Mouse (Mus musculus) neural tube, embryonic 14.5 days (tissue): ENCODE data around the gene Nudt22. TPM values are rescaled to one million over a fixed set of nuclear protein-coding genes. Genes with fewer than 3 reads are reported as not detected.

Experiments
- ATAC-seq: fragments of 200-750 bp; cut with Nextera tagmentation; 2 replicates; pipeline ENCODE4 v1.8.0; 2017; ENCODE audit warnings: low read depth, mild to moderate bottlenecking, moderate TSS enrichment, moderate library complexity
- H3K27ac ChIP-seq: fragments of 300-500 bp; sonication (generic); 2 replicates; pipeline ENCODE4 v1.5.1; 2014; ENCODE audit warnings: low read depth, mild to moderate bottlenecking, control low read depth, low read length, moderate library complexity, mixed read lengths
- H3K27me3 ChIP-seq: fragments of 300-500 bp; sonication (generic); 2 replicates; pipeline ENCODE4 v1.6.1; 2014; ENCODE audit warnings: low read length; ENCODE audit not compliant: control insufficient read depth, insufficient read depth
- H3K36me3 ChIP-seq: fragments of 300-500 bp; sonication (generic); 2 replicates; pipeline ENCODE4 v1.6.1; 2014; ENCODE audit warnings: low read length, mixed read lengths; ENCODE audit not compliant: control insufficient read depth, insufficient read depth
- H3K4me1 ChIP-seq: fragments of 300-500 bp; sonication (generic); 2 replicates; pipeline ENCODE4 v1.6.1; 2014; ENCODE audit warnings: low read length; ENCODE audit not compliant: control insufficient read depth, insufficient read depth
- H3K4me2 ChIP-seq: fragments of 300-500 bp; sonication (generic); 2 replicates; pipeline ENCODE4 v1.6.1; 2014; ENCODE audit warnings: mild to moderate bottlenecking, low read depth, low read length, control low read depth
- H3K4me3 ChIP-seq: fragments of 300-500 bp; sonication (generic); 2 replicates; pipeline ENCODE4 v1.5.1; 2014; ENCODE audit warnings: low read depth, low read length, control low read depth, mixed read lengths
- H3K9ac ChIP-seq: fragments of 300-500 bp; sonication (generic); replicated peaks from 2 replicates; pipeline ENCODE4 v1.6.1; 2014; ENCODE audit warnings: low read depth, mild to moderate bottlenecking, control low read depth, low read length, mixed read lengths
- H3K9me3 ChIP-seq: fragments of 300-500 bp; sonication (generic); 2 replicates; pipeline ENCODE4 v1.6.1; 2016; ENCODE audit warnings: low read length; ENCODE audit not compliant: control insufficient read depth
- WGBS: fragments of 180-500 bp; shearing (Covaris S2); extraction: QIAGEN DNeasy Blood & Tissue Kit; methylation state at CpG from one replicate; pipeline ENCODE4 v1.1.7; 2014; 5-methylcytosine and 5-hydroxymethylcytosine counted together
- polyA plus RNA-seq: library from polyadenylated mRNA; unstranded; fragments of >200 nt; fragmentation: Nextera tagmentation; extraction: Ambion mirVana; gene quantifications from 2 replicates; pipeline ENCODE4 v1.2.1, GENCODE M21; 2014

Gene Nudt22
- polyA plus RNA-seq, 1 experiment from 2014 or later = 22.6 TPM

DNA sequence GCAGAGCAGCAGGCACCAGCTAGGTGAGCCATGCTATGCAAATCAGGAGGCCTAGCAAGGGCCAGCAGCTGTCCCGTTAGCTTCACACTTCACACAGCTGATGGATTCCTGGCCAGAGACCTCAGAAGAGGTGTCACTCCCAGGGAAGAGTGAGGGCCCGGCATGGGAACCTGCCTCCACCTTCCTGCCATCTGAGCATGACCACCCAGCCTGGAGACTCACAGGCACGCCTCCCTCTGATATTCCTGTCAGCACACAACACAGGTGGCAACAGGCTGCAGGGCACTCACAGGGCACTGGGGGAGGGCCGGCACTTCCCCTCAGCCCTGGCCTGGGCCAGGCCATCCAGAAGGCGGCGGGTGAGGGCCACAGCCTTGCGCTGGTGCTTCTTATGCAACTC, 40.5 kb downstream of the Nudt22 start:
- Histone ChIP-seq H3K36me3 (peaks cover 8% of the 10 kb centered on the region; the same call in 1 of the 2 replicates), H3K27ac (no peak overlapping the region), H3K4me2 (no peak overlapping the region), H3K9ac (no peak overlapping the region), H3K4me1 (peaks cover 3% of the 10 kb centered on the region; the same call in 1 of the 2 replicates), H3K4me3 (no peak overlapping the region), H3K27me3 (no peaks in the 10 kb centered on the region), H3K9me3 (no peaks in the 10 kb centered on the region)
- no peak for ATAC-seq
- WGBS = 84% methylated on average over 7 of the region's 7 CpGs

DNA sequence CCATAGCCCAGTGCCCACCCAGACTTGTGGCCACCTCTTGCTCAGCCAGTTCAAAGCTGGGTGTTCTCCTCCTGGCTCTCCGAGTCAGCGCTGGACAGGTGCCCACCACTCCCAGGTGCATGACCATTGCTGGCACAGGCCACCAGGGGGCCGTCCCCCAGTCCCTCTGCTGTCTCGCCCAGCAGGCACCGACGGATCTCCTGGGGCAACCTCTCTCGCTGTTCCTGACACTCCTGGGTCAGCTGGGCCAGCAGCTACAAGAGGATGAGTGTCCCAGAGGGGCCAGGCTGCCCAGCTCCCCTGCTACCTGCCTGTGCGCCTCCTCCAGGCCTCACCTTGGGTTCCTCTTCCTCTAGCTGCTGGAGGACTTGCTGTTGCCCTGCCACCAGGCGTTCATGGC, 41.9 kb downstream of the Nudt22 start:
- Histone ChIP-seq H3K4me2 (no peak overlapping the region), H3K27ac (no peak overlapping the region), H3K9ac (no peak overlapping the region), H3K9me3 (no peaks in the 10 kb centered on the region), H3K4me1 (peaks cover 10% of the 10 kb centered on the region; the same call in 1 of the 2 replicates), H3K27me3 (no peaks in the 10 kb centered on the region), H3K36me3 (peaks cover 8% of the 10 kb centered on the region; the same call in 1 of the 2 replicates), H3K4me3 (no peak overlapping the region)
- no peak for ATAC-seq
- 57% methylated on average over 9 of the region's 9 CpGs for WGBS

DNA sequence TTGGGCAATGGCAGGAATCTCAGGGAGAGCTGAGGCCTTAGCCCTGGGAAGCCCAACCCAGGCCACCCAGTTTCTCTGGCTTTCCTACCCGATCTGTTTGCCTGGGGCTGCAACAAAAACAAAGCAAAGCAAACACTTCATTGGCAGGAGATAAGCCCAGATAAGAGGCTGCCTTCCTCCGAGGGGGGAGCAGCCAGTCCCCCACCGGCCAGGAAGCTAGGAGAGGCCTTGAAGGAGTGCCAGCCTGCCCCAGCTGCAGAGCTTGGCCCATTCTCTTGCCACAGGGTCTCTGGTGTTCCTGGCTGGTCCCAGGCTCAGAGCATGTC, 43.2 kb downstream of the Nudt22 start:
- H3K4me3 ChIP-seq = peak overlapping the region; percentile 43; the same call in 1 of the 2 replicates
- no peak for ATAC-seq
- 54% methylated on average over 3 of the region's 3 CpGs for WGBS

GRCm38 (mm10) chr19:6951994-6952711, 43.8 kb downstream of the Nudt22 start:
- no peaks in the 10 kb centered on the region for H3K27me3 ChIP-seq
- peaks cover 8% of the 10 kb centered on the region; the same call in 1 of the 2 replicates for H3K36me3 ChIP-seq
- peak overlapping the region; percentile 97 for H3K4me2 ChIP-seq
- peak overlapping the region; percentile 72 for H3K9ac ChIP-seq
- peak overlapping the region; percentile 43 for H3K4me3 ChIP-seq
- peaks cover 10% of the 10 kb centered on the region; the same call in 1 of the 2 replicates for H3K4me1 ChIP-seq
- peak overlapping the region; percentile 88 for H3K27ac ChIP-seq
- peak; percentile 54 for ATAC-seq
- no peaks in the 10 kb centered on the region for H3K9me3 ChIP-seq
- 3% methylated on average over 31 of the region's 31 CpGs for WGBS

More for the DNA sequence above, 43.2 kb downstream of the Nudt22 start:
- Histone ChIP-seq H3K27me3 (no peaks in the 10 kb centered on the region), H3K9ac (no peak overlapping the region), H3K9me3 (no peaks in the 10 kb centered on the region), H3K36me3 (peaks cover 8% of the 10 kb centered on the region; the same call in 1 of the 2 replicates), H3K4me2 (peak overlapping the region; percentile 97; the same call in 1 of the 2 replicates), H3K4me1 (peaks cover 10% of the 10 kb centered on the region; the same call in 1 of the 2 replicates), H3K27ac (no peak overlapping the region)

- ATAC-seq = peak; percentile 85
- Histone ChIP-seq H3K4me3 (peak overlapping the region; percentile 43), H3K4me1 (peaks cover 10% of the 10 kb centered on the region; the same call in 1 of the 2 replicates), H3K9me3 (no peaks in the 10 kb centered on the region), H3K27ac (peak overlapping the region; percentile 88), H3K27me3 (no peaks in the 10 kb centered on the region), H3K4me2 (peak overlapping the region; percentile 97), H3K9ac (peak overlapping the region; percentile 72), H3K36me3 (peaks cover 8% of the 10 kb centered on the region; the same call in 1 of the 2 replicates)
- WGBS = under 1% methylated on average over 35 of the region's 35 CpGs
Observed at GRCm38 (mm10) chr19:6951381-6951968, 44.4 kb downstream of the Nudt22 start.

- Histone ChIP-seq H3K9ac (peak overlapping the region; percentile 72), H3K4me3 (peak overlapping the region; percentile 43), H3K4me2 (peak overlapping the region; percentile 97), H3K27me3 (no peaks in the 10 kb centered on the region), H3K36me3 (peaks cover 4% of the 10 kb centered on the region; the same call in 1 of the 2 replicates), H3K4me1 (peaks cover 10% of the 10 kb centered on the region; the same call in 1 of the 2 replicates), H3K27ac (peak overlapping the region; percentile 88), H3K9me3 (no peaks in the 10 kb centered on the region)
- ATAC-seq = peak; percentile 44
- WGBS = under 1% methylated on average over 28 of the region's 28 CpGs
Observed at GRCm38 (mm10) chr19:6950613-6951153, 45.2 kb downstream of the Nudt22 start.

- H3K9me3 ChIP-seq = no peaks in the 10 kb centered on the region
- peak overlapping the region; percentile 72 for H3K9ac ChIP-seq
- 42% methylated on average over 5 of the region's 5 CpGs for WGBS
- H3K4me2 ChIP-seq = peak overlapping the region; percentile 97
- no peaks in the 10 kb centered on the region for H3K36me3 ChIP-seq
- peak overlapping the region; percentile 43 for H3K4me3 ChIP-seq
- H3K4me1 ChIP-seq = peaks cover 10% of the 10 kb centered on the region; the same call in 1 of the 2 replicates
- no peak for ATAC-seq
- no peaks in the 10 kb centered on the region for H3K27me3 ChIP-seq
- peak overlapping the region; percentile 88; the same call in 1 of the 2 replicates for H3K27ac ChIP-seq
Observed at GRCm38 (mm10) chr19:6949951-6950350, 46.0 kb downstream of the Nudt22 start.

- Histone ChIP-seq H3K27ac (no peak overlapping the region), H3K4me1 (peaks cover 10% of the 10 kb centered on the region; the same call in 1 of the 2 replicates), H3K9ac (no peak overlapping the region), H3K4me3 (no peak overlapping the region), H3K36me3 (no peaks in the 10 kb centered on the region), H3K9me3 (no peaks in the 10 kb centered on the region), H3K4me2 (no peak overlapping the region), H3K27me3 (no peaks in the 10 kb centered on the region)
- 95% methylated on average over 5 of the region's 5 CpGs for WGBS
- ATAC-seq = no peak
Observed at GRCm38 (mm10) chr19:6949532-6949931, 46.4 kb downstream of the Nudt22 start.

DNA sequence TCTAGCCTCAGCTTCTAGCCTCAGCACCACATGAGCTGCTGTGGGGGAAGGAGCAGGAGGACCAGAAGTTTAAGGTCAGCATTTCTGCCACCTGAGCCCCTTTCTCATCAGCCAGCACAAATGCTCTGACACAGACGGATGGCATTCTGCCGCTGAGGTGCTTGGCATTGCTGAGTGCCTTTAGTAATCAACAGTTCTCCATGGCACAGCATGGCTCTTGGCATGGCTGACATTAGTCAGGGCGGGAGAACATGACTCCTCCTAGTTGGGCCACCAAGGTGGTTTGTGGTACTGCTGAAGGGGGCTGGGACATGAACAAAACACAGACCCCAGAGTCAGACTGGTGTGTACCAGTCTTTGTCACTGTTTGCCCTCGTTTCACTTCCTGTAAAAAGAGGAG, 47.7 kb downstream of the Nudt22 start:
- WGBS = 68% methylated on average over 4 of the region's 4 CpGs
- Histone ChIP-seq H3K36me3 (no peaks in the 10 kb centered on the region), H3K9ac (no peak overlapping the region), H3K4me1 (peaks cover 10% of the 10 kb centered on the region; the same call in 1 of the 2 replicates), H3K4me2 (no peak overlapping the region), H3K4me3 (no peak overlapping the region), H3K9me3 (no peaks in the 10 kb centered on the region), H3K27me3 (no peaks in the 10 kb centered on the region), H3K27ac (no peak overlapping the region)
- ATAC-seq = no peak
